In genomic region chr14:111675211-111676165, GRCm38 (mm10) we compare ENCODE assay signal across 8 mouse cellular contexts. TPM values are rescaled to one million over a fixed set of nuclear protein-coding genes. Genes with fewer than 3 reads are reported as not detected.
A peak's percentile ranks its signal among the peaks of the same experiment; 100 is the strongest.
DNase-seq lines count a peak whose midpoint lies in the region; ATAC-seq and TF ChIP-seq lines count a peak whose summit lies in the region.

No protein-coding gene starts in this region.

- 0 out of 2 replicates have a peak overlapping the region, but pooled peaks have one; percentile 6 for H3K4me3 ChIP-seq in thymus, adult 2 months (ENCODE audit: control insufficient read depth, insufficient read depth, low read length)
- peak overlapping the region; percentile 96 for H3K4me3 ChIP-seq in cortical plate, adult 2 months (ENCODE audit: insufficient read depth, low read length)

- no peak for DNase-seq in thymus, adult 2 months
- no peak for DNase-seq in thymus, postnatal 25 days
- peak; percentile 49 for DNase-seq in layer of hippocampus, adult 9-11 months
- peak; percentile 64 for DNase-seq in testis, postnatal 10 days (ENCODE audit: low spot score)

- no peaks in the 10 kb centered on the region; the same call in 1 of the 2 replicates for H3K27me3 ChIP-seq in thymus, adult 2 months (ENCODE audit: control insufficient read depth, insufficient read depth, low read length)

- H3K36me3 ChIP-seq in thymus, adult 2 months (ENCODE audit: control insufficient read depth, insufficient read depth, low read length) = no peaks in the 10 kb centered on the region

- ATAC-seq in granulocyte monocyte progenitor cell, adult 5-6 weeks (replicated peaks; ENCODE audit: poor library complexity, severe bottlenecking) = peak; percentile 51
- ATAC-seq in megakaryocyte-erythroid progenitor cell, adult 5-6 weeks (replicated peaks; ENCODE audit: low FRiP score, low TSS enrichment, poor library complexity, severe bottlenecking) = 0 out of 2 replicates have a peak, but pooled peaks have one; percentile 27
- ATAC-seq in erythroid progenitor cell, adult 5-6 weeks (replicated peaks; ENCODE audit: low FRiP score, poor library complexity, severe bottlenecking) = no peak

- no peak overlapping the region for H3K27ac ChIP-seq in thymus, adult 2 months (ENCODE audit: control insufficient read depth, insufficient read depth, low read length)
- peak overlapping the region; percentile 97 for H3K27ac ChIP-seq in cortical plate, adult 2 months (ENCODE audit: insufficient read depth, low read length)

- WGBS in thymus, adult 2 months = 2% methylated on average over 90 of the region's 94 CpGs

- H3K4me1 ChIP-seq in thymus, adult 2 months (replicated peaks; ENCODE audit: control insufficient read depth, insufficient read depth, low read length) = no peaks in the 10 kb centered on the region
- no peaks in the 10 kb centered on the region for H3K4me1 ChIP-seq in cortical plate, adult 2 months (ENCODE audit: control insufficient read depth, insufficient read depth, low read length)

- TF ChIP-seq CTCF in thymus, adult 2 months (IDR thresholded peaks at IDR 0.05; ENCODE audit: borderline replicate concordance, control insufficient read depth, extremely low read depth, insufficient read depth, low read length, poor library complexity) = no peak
- TF ChIP-seq CTCF in cortical plate, adult 2 months (IDR thresholded peaks at IDR 0.05; ENCODE audit: extremely low read depth, insufficient read depth, low read length) = no peak

- no peak for TF ChIP-seq POLR2A in thymus, adult 2 months (IDR thresholded peaks at IDR 0.05; ENCODE audit: control insufficient read depth, extremely low read depth, insufficient read depth, low read length, poor library complexity)
- peak; percentile 52; the same call in 1 of the 2 replicates for TF ChIP-seq POLR2A in cortical plate, adult 2 months (IDR thresholded peaks at IDR 0.05; ENCODE audit: extremely low read depth, insufficient read depth, low read length)

RNA-seq across cellular contexts. Expression of gene Slitrk5, which starts 0.6 kb away (rescaled TPM):
- polyA plus RNA-seq in thymus, adult 2 months (2012; rRNA removed) = 0.27 and 0.44 TPM in 2 replicates
- 29.7 and 31.7 TPM in 2 replicates for polyA plus RNA-seq in cortical plate, adult 2 months (2012; rRNA removed)
- not detected in 2 replicates for total RNA-seq in granulocyte monocyte progenitor cell, adult 5-6 weeks (2014; fragmentation: Nextera tagmentation)
- not detected in 2 replicates for total RNA-seq in granulocyte monocyte progenitor cell, adult 5-6 weeks (2017)
- not detected in 2 replicates for total RNA-seq in megakaryocyte-erythroid progenitor cell, adult 5-6 weeks (2014; fragmentation: Nextera tagmentation)
- not detected in 2 replicates for total RNA-seq in megakaryocyte-erythroid progenitor cell, adult 5-6 weeks (2017)
- not detected in 2 replicates for total RNA-seq in erythroid progenitor cell, adult 5-6 weeks (2015; ENCODE audit: low replicate concordance)
- total RNA-seq in erythroid progenitor cell, adult 5-6 weeks (2017; ENCODE audit: low replicate concordance) = not detected in 2 replicates

Comparison
In these comparisons a context has a peak if more than half of its experiments do, and no peak if none do; other contexts are left out.
1. DNase-seq: peak in layer of hippocampus, adult 9-11 months (single experiment) and testis, postnatal 10 days (single experiment); none in thymus, adult 2 months (single experiment) and thymus, postnatal 25 days (single experiment).